Mouse (Mus musculus) thymus, postnatal 14 days (tissue): ENCODE data around the gene Abhd17a.

Source experiments
- DNase-seq: peaks from one replicate; pipeline ENCODE4 v3.0.0; 2021

Abhd17a gene

DNA sequence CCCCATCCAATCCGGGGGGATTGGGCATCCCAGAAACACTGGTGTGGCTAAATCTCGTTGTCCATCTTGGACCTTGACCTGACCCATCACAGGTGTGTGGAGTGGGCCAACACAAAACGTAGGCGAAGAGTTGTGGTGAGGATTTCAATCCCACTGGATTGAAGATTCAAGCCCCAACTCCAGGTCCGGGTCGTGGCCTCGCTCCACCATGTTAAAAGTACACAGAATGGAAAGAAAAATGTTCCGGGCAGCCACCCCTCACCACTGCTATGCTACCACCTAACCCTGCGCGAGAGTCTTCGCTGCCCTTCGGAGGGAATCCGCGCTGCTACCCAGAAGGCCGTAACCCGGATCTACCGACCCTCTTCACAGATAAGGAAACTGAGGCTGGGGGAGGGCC is 14.2 kb downstream of the Abhd17a start:
- DNase-seq = no peak

DNA sequence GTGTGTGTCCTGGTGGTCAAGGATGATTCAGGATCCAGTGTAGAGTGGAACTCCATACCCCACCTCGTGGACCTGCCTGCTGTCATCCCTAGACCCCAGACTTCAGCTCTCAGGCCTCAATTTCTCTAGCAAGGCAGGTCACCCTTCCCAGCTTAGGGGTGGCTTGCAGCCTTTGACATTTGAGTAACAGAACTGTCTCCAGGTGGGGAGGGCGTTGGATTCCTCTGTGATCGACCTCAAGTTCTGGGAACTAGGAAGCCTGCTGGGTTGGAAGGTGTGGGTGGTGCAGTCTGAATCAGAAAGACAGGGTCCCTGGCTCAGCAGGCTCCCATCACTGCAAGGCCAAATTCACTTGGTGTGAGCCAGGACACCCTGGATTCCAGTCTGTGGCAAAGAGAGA is 15.2 kb downstream of the Abhd17a start:
- DNase-seq = no peak

DNA sequence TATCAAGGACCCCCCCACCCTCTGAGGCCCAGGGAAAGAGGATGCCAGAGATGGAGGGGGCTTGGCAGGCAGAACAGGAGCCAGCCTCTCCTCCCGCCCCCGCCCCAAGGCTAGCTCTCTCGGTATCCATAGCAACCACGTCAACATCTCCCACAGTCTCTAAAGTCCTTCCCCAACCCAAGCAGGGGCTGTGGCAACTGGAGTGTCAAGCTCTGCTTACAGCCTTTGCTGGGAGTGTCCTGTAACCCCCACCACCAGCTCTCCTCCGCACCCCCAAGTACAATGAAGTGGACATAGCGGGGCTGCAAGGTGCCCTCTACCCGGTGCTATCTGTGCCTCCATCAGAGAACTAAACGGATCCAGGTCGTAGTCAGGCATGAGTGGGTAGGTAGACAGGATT is 16.2 kb downstream of the Abhd17a start:
- DNase-seq = no peak

DNA sequence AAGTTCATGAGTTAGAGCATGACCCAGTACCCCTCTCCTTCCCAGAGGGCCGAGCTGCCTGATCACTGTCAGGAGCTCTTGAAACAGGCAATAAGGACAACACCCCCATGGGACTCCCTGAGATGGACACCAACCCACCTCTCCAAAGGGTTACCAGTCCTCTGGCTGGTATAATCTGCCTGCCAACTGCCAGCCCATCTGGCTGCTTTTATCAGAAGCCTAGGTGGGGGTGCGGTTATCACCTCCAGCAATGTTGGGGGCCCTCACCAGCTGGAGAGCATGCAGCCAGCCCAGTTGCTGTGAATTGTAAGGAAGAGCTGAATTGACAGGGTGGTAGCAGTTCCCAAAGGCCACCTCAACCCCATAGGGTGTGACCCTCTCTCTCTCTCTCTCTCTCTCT is 17.7 kb downstream of the Abhd17a start:
- no peak for DNase-seq

DNA sequence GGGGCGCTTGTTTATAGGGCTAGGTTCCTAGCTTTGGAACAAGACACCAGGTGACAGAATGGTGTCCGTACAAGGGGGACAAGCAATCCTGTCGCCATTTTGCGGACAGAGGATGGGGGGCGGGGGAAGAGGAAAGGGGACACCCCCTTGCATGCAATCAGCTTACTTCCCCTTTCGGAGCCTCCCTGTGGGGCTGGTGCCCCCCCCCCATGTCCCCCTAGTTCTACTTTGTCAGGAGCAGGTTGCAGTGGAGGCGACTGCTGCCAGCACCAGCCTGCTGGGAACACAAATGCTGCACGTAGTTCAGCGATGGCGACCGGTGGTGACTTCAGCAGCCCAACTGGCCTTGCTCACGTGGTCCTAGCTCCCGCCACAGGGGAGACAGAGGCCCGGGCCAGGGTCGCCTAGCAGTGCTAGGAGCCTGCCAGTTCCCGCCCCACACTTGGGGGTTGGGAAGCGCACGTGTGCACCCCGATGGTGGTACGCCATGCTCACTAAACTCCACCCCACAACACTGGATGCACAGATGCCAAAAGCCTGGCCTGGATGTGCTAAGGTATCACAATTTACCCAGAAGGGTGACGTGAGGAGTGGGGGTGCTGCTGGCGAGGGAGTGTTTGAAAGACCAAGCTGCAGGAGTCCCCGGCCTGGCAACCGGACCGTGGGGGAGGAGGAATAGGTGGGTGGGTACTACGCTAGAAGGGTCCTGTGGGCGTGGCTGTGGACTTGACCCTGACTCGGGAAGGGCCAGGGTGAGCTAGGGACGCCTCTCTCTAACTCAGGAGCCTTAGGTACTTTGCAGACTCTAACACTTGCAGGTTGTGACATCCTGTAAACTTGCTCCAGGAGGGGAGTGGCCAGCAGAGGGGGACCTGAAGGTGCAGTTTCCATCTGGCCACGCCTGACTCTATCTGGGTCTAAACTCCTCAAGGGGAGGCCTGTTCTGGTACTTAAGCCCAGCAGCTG is 19.0 kb downstream of the Abhd17a start:
- no peak for DNase-seq

DNA sequence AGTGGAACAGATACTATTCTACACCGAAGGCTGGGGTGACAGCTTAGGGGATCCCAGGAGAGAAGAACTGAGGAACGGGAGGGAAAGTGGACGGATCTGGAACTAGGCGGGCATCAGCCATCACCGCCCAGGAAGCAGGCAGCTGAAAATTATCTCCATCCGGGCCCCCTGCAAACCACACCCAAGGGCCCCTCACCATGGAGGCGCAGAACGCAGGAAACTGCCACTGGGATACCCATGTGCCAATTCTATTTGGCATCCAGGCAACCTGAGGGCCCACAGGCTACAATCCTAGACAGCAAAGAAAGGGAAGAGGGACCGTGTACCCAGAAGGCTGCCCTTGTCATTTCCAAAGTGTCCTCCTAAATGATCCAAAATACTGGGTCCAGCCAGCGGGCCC is 19.7 kb downstream of the Abhd17a start:
- no peak for DNase-seq

DNA sequence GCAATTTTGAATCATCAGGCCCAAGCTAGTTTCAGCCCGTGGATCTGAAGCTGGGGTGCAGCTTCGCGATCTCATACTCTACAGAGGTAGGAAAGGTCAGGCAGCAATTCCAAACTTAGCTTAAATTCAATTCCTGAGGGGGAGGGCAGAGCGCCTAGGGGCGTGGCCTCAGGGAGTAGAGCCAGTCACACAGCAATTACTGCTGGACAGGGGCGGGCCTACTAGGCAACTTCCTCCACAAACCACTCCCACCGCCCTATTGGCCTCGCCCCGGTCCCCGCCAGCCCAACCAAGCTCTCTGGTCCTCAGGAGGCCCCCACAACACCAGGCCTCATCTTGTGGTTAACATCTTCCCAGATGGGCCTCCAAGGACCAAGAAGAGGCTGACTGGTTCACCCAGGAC is 20.5 kb downstream of the Abhd17a start:
- peak; percentile 56 for DNase-seq

DNA sequence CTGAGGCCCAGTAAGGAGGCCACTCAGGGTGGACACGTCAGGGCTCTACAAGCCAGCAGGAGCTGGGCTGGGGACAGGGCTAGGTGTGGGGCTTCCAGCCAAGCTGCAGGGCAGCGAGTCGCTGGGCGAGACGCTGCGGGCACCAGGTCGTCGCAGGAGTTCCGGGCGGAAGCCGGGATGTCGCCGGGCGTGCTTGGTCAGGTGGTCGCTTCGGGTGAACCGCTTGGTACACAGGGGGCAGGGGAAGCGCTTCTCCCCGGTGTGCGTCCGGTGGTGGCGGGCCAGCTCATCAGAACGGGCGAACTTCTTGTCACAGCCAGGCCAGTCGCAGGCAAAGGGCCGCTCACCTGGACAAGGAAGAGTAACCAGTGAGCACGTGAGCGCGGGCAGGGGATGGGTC is 21.3 kb downstream of the Abhd17a start:
- DNase-seq = no peak

DNA sequence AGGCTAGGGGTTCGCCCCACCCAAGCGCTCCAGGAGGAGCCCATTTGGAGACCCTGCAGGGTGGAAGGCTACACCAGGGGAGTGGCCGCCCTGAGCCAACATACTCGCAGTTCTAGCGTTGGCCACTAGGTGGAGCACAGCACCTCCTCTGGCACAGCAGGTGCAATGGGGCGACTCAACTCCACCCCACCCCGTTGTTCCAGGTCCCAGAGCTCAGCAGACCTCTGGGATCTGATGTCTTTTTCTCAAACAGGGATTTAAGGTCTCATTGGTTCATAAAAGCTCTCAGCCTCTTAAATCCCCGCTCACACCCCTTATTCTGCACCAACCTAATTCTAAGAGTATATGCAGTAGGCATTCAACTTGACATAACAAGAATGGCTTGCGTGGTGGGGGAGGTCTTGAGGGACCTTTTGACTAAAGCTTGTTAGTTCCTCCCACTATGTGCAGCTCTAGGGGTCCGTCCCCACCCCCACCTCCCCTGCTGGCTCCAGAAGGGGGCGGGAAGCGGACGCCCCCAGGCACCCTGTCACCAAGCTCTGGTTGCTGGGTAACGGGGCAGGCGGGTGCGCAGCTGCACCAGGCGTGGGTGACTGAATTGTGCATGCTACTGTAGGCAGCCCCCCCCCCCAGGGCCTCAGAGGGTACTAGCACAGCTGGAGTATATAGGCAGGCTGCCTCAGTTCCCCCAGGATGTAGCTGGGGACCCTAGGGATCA is 23.6 kb downstream of the Abhd17a start:
- DNase-seq = peak; percentile 94

DNA sequence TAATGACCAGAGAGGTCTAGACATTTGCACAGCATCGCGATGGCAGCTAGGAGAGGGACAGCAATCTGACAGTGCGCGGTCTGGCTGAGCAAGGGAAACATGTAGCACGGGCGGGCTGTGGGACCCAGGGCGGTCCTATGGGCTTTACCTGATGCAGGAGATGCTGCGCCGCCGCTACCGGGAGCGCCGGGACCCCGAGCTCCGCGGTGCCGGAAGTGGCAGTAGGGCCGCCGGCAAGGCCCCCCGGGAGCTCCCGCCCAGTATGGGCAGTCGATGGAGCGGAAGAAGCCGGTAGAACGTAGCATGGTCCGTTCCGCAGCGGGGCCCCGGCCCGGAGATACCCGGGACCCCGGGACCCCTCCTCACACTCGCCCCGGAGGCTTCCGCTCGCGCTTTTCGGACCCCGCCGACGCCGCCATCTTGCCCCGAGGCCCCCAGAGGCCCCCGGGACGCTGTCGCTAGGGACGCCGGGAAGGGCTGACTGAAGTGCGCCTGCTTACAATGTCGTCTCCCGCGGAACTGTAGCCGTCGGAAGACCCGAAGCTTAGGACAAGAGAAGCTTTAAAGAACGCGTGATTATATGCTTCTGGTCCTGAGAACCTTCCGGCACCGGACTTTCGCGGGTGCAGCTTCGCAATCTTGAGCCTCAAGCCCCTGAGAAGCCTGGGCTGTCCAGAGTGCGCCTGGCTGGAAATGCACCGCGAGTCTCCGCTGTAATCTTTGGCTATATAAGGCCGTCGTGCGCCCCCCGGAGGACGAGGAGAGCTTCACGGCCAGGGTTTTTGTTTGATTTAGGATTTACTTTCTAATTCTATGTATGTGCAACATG is 28.8 kb downstream of the Abhd17a start, which contains the start of gene Rexo1:
Rexo1 (minus strand) TSS at position 445 of the 829 bp plus-strand sequence.
- DNase-seq = peak; percentile 95

DNA sequence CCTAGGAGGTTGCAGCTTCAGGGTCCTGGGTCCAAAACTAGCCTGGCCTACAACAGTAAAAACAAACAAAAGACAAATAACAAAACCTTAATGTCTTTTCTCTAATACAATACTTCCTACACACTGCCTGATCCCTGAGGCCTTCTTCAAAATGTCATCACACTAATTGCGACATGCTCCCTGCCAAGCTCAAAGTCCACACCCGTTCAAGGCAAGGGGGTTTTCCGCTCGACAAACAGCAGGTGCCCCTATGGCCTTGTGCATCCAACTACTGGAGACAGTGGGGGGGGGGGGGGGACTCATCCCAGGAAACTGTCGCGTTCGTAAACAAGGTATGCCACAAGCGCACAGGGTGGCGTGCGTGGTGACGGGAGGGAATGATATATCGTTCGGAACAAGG is 29.5 kb downstream of the Abhd17a start:
- no peak for DNase-seq

DNA sequence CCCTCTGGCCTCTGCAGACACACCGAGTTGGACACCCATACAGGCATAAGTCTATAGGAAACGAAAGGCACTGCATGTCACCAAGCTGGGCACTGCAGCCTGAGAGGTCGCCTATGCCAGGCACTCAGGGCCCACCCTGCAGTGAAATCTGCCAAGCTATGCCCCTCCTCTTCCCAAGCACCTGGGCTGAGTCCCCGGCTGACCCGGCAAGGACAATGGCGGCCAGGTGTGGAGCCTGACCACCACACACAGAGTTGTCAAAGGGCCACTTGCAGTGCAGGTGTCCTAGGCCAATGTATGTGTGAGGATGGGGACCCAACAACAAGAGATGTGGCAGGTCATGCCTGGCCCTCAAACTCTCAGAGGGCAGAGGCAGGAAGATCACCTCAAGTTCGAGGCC is 30.7 kb downstream of the Abhd17a start:
- no peak for DNase-seq

DNA sequence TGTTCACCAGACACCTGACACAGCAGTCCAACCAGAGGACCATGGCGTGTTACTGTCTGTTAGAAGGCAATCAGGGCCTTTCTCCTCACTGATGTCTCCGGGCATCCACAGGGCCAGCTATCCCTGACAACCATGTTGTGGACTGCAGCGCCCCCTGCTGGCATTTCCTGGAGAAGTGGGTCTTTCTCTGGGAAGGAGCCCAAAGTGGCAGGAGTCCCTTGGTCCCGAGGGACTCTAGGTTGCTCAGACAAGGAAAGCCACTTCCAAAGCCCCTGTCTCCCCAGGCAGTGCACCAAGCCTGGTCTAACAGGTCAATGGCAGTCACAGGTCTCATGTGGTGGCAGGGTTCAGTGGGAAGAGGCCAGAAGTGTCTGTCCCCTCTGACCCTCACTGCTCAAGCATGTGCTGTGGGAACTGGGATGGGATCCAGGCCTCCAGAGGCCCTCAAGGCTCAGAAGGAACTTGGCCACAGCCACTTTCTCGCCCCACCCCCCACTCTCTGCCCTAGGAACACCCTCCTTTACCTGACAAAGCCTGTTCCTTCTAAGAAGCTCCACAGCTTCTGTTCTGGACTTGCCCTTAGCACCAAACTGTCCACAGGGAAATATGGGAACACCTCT is 32.7 kb downstream of the Abhd17a start:
- peak; percentile 78 for DNase-seq

DNA sequence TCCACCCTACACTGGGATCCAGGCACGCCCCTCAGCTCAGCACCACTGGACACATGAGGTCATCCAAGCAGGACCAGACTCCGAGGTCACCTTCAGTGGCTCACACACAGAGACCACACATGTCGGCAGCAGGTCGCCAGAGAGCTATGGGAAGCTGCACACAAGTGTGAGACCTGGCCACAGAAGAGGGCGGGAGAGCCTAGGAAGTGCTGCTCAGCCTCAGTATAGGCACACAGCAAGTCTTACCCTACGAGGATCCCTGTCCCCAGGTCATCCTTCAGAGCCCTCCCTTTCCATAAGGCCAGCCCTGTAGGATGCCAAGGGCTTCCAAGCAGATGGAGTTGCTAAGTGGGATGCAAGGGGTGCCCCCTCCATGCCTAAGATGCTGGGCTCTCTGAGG is 36.1 kb downstream of the Abhd17a start:
- no peak for DNase-seq

DNA sequence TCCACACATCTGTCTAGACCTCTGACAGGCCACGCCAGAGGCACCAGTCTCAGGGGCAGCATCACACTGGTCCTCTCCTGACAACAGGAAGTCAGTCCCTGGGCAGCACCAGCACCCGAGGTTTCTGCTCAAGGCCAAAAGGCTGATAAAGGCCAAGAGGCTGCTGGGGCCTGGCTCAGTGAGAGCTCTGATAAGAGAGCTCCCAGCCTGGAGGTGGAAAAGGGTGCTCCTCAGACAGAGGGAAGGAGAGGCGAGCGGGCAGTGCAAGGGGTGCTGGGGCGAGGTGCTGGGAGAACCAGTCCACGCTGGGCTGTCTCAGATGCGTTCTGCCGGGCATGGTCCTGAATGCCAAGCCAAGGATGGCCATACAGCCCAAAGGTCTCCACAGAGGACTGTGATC is 36.6 kb downstream of the Abhd17a start:
- DNase-seq = no peak

DNA sequence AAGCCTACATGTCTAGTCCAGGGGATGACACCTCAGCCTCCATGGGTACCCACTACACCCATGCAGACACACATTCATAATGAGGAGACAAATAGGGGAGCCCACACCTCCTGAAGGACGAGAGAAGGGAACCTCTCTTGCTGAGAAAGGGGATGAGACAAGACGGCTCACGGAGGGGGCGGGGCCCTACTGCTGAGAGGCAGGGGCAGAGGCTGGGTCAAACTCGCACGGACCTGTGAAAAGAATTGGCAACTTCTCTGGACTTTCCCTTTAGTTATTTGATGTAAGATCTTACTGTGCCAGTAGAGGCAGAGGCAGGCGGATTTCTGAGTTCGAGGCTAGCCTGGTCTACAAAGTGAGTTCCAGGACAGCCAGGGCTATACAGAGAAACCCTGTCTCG is 37.8 kb downstream of the Abhd17a start:
- no peak for DNase-seq

DNA sequence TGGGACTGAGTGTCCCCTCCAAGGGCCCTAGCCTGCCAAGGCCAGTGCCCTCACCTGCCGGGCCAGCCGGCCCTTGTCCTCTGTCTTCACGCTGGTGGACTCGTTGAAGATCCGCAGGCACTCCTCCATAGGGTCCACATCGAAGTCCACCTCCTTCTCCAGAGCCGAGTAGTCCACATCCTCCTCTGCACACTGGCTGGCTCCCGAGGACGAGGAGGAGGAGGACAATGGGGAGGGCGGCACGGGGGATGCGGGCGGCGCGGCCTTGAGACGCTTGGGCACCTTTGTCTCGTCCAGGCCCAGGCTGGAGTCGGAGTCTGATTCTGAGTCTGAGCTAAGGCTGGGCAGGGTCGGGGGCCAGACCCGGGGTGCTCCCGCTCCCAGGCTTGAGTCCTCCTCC is 40.9 kb downstream of the Abhd17a start:
- no peak for DNase-seq

DNA sequence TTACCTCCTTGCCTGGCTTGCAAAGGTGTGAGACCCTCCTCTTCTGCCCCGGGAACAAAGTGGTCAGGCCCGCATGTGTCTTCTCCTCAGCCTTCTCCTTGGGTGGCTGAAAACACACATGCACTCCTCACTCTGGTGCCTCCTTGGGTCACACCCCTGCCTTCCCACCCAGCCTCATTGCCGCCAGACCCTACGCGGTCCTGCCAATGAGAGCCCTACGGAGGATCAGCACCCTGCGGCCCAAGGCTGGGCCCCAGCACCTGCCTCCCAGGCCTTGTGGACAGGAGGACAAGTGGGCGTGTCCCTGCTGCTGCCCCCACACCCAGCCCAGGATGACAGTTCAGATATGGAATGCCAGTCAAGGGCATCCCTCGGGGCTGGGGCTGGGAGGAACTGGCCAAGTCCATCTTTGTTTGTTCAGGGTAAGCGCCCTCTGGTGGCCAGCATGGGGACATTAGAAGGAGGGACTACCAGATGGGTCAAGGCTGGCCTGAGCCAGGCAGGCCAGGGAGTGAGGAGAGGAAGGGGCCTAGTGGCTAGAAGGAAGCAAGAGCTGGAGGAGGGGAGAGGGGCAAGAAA is 41.6 kb downstream of the Abhd17a start:
- DNase-seq = no peak

DNA sequence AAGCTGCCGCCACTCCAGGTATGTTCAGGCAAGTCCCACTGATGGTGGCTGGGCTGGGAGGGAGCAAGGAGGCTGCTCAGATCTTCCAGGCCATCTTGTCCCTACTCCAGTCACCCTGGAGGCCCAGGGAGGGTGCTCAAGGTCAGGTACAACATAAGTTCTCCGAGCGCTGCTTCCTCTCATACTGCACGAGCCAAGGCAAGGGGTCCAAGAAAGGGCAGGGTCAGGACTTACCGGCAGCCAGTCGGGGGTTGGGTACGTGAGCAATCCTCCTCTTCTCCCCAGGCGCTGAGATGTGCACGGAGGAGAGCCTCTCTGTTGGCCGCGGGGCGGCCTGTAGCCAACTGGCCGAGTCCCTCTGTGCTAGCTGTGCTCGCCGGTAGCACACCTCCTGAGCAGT is 42.6 kb downstream of the Abhd17a start:
- no peak for DNase-seq

DNA sequence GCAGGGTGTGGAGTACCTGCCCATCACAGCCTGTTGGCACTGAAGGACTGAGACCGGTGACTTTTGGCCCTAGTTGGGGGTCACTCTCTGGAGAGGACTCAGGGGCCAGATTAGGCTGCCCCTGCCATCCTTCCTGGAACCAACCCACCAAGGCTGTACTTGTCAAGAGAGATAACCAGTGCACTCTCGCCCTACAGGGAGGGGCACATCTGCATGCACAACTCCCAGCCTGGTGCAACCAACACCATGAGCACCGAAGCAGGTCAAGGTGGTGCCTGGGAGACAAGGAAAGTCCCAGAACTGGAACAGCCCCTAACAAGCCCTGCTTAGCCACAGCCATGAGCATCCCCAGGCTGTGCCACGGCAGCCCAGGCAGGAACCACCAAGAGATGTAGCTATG is 43.2 kb downstream of the Abhd17a start:
- no peak for DNase-seq

DNA sequence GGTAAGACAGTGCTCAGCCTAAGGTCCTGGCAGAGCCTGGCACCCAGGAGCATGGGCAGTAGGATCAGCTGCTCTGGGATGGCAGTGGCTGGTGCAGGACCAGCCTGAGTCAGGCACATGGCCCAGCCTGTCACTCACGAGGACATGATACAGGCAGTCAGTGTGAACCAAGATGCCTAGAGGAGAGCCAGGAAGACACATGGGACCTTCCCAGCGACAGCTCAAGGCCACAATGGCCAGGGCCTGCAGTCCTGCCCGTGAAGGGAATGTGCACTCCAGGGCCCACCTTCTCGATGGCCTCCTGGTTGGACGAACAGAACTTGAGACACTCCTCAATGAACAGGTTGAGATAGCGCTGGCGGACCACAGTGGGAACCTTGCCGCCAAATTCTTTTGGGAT is 44.6 kb downstream of the Abhd17a start:
- DNase-seq = no peak

DNA sequence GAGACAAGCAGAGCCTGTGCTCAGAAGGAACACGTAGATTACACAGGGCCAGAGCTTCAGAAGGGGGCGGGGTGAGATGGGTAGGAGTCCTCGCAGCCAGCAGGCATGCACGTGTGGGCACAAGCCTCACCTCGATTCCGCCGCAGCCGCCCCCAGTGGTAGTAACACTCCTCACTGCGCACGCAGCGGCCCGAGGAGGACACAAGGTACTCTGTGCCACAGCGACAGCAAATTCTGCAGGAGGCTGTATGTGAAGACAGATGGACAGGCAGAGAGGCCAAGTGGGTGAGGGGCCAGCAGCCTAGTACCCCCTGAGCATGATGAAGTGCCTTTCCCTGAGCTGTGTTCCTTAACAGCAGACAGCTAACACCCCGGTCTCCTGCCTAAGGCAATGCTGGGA is 46.3 kb downstream of the Abhd17a start:
- no peak for DNase-seq
